Mouse (Mus musculus) megakaryocyte progenitor cell, adult 5-6 weeks (primary cell): Measurements from ENCODE around the gene F3. TPM values are rescaled to one million over a fixed set of nuclear protein-coding genes. Genes with fewer than 3 reads are reported as not detected.

Experiments
- ATAC-seq: replicated peaks from 2 replicates; pipeline ENCODE4 v1.8.0; 2016; ENCODE audit warnings: mild to moderate bottlenecking, moderate TSS enrichment, inconsistent platforms; ENCODE audit not compliant: poor library complexity
- total RNA-seq, 2 experiments: library from RNA; stranded (forward) in 1 of 2; stranded (reverse) in 1 of 2; fragments of 157-497, 149-512 nt in 1 of 2; fragments of 200-1000 nt in 1 of 2; gene quantifications; 2 replicates each; pipeline versions ENCODE4 v1.2.3 to v1.2.4; 2015 to 2017

F3 gene
- total RNA-seq, 2 experiments from 2014 or later: 0.15 to 2.5 TPM

DNA sequence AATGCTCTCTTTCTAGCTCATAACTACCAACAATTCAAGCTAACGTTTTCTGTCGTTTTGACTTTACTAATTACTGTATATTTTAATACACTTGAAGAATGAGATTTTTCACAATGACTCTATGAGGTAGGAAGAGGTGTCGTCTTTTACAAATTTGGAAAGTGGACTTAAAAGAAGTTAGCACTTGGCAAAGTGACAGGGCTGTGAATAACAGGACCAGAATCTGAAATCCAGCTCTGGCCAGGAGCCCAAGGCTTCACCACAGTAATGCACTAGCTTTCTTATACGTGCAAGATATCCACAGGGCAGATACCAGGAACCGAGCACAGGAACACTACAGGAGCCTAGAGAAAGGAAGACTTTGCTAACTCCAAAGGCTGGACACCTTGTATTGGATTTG, 17.2 kb upstream of the F3 start:
- no peak for ATAC-seq

DNA sequence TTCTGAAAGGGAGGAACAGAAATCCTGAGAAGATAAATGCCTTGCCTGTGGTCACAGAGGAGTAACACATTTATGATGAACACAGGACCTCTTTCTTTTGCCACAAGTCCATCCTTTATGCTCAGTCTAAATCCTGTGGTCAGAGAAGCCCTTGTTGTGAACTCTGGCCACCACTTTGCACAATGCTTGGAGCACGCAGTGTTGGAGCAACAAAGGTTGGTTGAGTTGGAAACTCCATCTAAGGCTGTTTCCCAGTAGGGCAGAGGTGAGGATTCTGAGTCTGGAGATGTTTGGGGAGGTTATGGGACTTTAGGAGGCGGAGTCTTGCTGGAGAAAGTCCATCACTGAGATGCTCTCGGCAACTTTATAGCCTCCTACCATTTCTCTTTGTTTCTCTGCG, 16.2 kb upstream of the F3 start:
- ATAC-seq: no peak

DNA sequence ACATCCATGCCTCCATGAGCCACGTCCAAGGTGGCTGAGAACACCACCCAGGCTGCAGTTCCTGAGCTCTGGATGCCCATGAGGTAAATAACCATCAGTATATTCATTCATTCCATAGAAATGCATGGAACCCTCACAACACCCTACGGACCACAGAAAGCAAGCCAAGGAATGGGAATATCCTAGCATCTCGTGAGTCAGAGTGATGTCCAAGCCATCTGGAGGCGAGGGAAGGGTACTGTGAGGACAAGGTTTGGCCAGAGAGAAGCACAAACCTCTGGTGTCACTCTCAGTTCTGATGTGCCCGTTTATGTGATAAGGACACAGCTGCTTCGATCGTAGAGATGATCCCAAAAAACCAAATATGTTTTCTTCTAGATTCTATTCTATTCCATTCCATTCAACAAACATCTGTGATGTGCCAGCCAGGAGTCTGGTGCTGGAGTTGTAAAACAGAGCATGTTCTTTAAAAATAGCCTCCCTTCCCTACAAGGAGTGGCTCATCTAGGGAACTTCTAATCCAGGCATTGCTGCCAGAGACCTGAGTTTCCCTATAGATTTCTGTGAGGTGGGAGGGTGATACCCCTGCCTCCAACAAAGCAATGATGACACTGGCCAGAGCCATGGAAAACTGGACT, 12.3 kb upstream of the F3 start:
- ATAC-seq: no peak

DNA sequence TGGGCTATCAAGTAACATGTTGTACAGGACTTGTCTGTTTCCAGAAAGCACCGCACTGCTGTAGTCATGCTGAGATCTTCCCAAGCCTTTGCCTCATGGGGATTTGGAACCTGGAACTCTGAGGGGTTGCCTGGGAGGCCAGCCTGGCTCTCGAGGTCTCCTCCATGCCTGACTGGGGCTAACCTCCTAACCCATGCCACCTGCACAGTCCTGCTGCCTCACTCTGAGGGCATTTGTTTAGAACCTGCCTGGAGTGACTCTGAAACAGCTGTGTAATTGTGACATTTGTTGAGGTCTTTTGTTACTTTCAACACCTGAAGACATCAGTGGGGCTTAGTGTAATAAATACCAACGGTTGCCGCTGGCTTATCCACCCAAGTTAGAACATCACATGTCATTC, 11.1 kb upstream of the F3 start:
- no peak for ATAC-seq

DNA sequence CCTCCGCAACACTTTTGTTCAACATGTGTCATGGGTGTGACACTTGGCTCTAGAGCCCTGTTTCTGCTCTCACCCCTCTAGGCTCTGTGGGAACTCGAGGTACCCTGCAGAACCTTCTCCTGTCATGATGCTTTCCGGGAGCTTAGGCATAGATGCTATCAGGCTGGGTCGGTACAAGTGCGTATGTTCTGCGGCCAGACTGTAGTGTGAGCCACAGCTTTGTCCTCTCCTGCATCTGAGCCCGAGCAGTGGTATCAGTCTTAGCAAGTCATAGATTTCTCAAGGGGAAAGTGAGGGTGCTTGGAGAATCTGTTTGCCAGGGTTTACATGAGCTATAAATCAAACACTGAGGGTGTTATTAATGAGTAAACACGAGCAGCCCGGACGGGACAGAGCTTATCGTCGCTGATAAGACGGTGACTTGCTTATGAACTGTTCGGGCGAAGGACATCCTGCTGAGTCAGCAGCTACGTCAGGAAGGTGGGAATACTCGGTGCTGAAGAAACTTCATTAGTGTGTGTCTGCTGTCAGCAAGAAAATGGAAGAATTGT, 10.1 kb upstream of the F3 start:
- peak; percentile 61 for ATAC-seq

DNA sequence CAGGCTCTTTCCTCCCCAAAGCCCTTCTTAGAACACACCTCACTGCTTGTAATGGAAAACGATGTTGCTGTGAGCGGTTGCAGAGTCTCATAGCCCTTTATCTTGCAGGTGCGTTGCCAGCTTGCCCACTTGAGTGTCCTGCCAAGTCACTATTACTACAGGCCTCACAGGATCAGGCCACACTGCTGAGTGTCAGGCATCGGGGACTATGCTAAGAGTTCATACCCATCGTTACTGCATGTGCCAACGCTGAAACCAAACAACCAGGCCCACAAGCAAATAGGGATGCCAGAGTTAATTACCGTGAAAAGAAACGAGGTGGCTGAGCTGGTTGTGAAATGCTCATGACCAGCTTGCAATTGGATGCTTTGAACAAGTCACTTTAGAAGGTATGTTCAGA, 9.5 kb upstream of the F3 start:
- 0 out of 2 replicates have a peak, but pooled peaks have one; percentile 10 for ATAC-seq

DNA sequence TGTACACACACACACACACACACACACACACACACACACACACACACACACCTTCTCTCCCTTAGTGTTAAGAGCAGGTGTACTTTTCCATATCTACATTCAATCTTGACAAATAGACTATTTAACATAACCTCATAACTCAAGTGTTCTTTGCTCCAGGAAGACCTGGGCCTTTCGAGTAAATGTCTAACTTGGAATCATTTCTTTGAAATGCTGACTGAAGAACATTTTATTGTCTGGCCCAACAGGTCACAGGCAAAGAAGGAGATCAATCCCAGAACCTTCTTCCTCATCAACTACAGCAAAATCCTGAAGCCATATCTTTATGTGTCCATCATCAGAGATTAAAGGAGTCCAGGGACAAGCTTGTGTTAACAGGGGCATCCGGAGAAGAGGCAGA, 8.9 kb upstream of the F3 start:
- ATAC-seq: no peak

DNA sequence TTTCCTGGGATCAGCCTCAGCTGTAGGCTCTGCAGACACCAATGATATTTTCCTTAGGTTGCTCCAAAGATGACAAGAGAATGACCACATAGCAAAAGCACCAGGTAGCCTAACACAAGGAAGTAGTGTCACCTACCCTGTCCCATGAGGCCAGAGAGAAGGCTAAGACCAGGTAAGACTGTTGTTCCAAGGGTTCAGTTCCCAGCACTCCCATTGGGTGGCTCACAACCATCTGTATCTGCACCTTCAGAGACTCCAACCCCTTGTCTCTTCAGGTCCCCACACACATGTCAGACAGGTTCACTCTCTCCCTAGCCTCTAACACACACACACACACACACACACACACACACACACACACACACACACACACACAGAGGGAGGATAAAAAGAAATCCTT, 8.0 kb upstream of the F3 start:
- ATAC-seq: no peak

DNA sequence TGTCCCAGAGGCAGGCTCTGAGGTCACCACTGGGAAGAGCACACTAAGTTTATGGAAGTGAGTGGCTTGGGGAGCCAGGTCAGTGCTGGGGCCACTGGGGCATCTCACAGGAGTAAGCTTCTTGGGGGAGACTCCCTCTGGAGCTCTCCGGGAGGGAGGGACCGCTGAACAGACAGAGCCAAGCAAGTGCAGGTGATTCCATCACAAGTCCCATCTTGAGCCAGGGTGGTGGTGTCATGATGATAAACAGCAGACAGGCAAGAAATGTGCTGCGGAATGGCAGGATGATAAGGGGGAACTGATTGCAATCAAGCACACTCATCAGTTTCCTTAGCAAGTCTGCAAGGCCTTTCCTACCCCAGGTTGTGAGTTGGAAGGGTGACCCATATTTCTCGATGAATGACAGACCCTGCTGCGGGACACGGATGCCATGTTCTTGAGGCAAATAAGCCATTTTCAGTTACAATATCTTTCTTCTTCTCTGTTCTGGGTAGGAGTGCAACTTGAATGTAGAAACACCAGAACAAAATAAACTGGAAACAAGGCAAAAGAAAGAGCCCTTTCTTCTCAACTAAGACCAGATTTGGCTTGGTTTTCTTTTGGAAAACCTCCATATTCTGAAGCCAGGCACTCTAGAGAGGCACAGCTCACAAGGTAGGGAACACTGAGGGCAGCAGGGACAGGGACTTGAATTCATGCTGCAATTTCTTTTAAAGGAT, 7.4 kb upstream of the F3 start:
- 0 out of 2 replicates have a peak, but pooled peaks have one; percentile 4 for ATAC-seq

DNA sequence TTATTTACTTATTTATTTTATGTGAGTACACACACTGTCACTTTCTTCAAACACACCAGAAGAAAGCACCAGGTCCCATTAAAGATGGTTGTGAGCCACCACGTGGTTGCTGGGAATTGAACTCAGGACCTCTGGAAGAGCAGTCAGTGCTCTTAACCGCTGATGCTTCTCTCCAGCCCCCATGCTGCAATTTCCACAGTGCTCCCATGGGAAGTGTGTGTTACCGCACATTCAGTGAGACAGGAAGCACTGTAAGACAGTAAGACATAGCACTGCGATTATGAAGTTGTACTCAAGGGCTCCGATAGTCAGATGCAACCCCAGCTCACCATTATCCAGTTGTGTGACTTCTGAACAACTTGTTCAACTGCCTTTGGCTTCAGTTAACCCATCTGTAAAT, 6.9 kb upstream of the F3 start:
- ATAC-seq: no peak

DNA sequence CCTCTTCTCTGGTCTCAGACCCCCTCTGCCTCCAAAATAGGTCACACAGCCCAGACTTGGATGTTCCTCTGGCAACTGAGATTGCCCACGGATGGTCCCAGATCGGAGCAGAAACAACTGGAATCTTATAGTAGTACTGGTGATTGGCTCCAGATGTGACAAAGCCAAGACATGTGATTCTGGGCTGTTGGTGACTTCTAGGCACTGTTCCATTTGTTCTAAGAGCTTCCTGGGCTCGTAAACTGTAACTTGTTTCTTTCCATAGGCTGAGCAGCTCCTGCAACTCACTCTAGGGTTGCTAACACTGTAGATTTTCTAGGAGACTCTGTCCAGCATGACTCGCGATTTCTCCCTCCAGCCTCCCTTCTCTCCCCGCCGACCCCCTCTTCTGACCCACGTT, 4.7 kb upstream of the F3 start:
- ATAC-seq: no peak

DNA sequence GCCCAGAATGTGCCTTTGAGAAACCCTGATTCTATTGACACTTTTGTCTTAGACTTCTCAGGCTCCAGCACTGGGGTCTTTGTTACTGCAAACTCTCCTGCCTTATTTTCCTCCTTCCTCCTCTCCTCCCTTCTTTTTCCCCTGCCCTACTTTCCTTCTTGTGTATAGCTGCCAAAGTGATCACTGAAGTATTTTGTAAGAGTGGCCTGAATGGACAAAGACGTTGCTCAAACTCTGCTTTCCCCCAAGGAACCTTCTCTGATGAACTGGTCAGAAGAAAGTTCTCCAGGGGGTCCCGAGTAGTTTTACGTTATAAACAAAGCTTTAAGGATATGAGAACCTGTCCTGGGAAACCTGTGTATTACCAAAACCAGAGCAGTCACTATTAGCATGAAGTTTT, 3.6 kb upstream of the F3 start:
- ATAC-seq: no peak

DNA sequence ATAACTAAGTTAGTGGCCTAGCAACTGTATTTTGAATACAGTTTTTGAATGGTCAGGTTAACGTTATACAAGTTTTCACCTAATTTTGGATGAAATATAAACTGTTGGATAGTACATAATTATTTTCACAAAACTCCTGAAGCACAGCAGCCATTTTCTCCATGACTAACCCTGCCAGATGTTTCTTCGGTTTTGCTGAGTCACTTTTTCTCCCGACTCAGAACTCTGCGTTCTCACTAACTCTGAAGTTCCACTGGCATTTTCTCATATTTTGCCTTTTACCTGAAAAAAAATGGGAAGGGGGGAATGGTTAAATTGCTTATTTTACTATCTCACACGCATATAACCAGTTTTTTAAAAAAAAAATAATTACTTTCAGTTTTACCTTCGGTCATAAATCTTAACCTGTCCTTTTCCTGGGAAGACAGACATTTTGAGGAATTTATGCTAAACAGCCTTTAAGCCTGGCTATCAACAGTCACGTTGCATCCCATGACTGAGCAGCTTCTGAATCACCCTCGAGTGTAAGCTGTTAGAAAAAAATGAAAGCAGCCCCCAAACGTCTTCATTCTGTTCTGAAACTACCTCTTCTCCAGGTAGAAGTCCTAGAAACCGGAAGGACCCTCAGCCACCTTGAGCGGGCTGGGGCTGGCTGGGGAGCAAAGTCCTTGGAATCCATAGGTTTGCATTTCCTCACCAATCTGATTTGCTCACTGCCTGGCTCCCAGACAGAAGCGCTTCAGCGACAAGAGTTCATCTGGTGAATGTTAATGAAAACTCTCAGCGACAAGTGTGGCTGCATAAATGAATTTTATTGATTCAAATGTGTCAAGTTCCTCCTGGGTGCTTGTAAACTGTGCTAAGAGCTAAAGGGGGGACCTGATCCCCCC, 2.3 kb upstream of the F3 start:
- ATAC-seq: no peak

DNA sequence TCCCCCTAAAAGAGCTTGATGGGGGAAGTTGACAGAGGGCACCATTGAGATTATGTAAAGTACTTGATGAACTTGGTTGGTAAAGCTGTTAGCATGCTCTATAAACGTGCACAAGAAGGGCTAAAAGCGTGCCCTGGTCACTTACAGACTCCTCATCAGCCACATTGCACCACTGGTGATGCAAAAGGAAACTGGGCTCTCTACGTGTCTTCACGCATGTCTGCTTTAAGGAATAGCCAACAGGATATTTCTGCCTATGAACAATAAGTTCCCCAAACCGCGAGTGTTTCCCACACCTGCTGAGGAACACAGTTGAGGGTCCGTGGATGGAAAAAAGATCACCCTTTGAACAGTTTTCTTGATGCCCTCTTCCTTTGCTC, 1.7 kb upstream of the F3 start:
- ATAC-seq: peak; percentile 51

DNA sequence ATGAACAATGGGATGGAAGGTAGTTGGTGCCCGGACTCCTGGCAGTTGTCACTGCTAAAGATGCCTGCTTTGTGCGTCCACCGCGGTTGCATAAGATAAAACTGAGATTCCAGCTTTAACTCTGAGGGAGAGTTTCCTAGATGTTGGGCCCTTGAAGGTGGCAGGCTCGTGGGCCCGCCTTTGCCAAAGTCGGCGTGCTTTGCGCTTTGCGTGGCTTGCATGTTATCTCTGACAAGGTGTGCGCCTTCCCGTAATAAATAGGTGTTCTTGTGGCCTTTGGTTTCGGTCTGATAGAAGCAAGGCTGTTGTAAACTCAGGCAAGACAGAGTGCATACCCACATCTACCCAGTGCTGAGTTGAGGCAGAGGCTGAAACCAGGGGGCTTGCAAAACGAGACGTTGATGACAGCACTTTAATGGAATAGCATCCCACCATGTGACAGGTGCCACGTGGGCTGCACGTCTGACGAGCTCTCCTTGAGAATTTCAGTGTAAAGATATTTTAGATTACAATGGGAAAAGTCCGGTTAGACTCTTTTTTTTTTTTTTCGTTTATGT, 709 bp downstream of the F3 start:
- ATAC-seq: no peak

DNA sequence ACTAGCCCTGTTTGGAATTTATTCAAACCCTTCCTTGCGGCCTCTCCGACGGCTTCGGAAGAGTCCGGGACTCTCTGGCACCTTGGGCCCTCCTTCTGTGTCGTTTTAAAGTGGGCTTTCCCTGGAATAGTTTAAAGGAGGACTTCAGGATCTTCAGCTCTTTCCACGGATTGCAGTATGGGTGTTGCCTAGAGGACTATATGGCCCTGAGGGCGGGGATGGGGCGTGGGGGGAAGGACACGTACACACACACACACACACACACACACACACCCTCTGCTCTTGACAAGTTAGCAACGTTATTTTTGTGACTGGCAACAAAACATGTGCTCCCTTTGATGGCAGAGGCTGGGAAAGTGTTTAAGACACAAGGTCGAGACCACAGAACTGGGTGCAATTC, 1.2 kb downstream of the F3 start:
- ATAC-seq: no peak

DNA sequence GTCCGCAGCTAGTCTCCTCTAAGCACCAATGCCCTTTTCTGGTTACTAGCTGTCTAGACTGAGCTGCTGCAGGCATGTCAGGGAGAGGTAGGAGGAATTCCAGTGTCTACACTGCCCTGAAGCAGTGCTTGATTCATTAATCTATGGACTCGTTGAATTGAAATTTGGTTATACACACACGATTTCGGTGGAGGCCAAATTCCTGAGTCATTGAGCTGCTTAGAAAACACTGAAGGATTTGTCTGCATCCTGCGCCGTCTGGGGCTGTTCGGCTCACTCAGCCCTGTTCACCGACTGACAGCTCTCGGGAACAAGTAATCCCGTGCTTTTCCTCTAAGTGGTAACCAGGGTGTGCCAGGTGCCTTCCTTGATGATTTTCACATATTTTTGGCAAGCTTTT, 2.3 kb downstream of the F3 start:
- no peak for ATAC-seq

DNA sequence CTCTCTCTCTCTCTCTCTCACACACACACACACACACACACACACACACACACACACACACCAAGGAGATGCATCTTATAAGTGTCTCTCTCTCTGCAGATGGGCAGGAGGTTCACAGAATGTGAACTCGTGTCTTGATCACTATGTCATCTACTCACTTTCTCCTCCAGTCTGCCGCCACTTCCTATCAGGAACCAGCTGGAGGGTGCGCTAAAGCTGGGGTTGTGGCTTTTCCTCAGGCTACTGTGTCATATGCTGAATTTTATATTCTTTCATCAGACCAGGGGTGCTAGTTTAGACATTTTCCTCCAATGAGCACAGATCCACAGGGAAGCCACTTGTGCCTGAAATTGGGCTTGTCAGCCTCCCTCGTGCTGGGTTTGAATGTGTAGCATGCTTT, 6.3 kb downstream of the F3 start:
- peak; percentile 48 for ATAC-seq

DNA sequence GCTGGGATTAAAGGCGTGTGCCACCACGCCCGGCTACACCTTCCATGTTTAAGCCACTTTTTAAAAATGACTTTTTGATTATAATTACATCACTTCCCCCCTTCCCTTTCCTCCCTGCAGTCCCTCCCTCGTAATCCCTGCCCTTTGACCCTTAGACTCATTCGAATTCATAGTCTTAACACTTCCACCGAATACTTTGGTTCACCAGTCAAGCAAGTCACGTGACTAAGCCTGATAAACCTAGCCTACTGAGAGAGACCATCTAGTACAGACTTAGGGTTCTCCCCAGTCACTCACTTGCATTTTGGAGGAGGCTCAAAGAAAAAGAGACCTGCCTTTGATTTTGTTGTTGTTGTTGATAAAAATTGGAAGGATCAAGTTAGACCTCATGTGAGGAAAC, 12.2 kb downstream of the F3 start:
- no peak for ATAC-seq

DNA sequence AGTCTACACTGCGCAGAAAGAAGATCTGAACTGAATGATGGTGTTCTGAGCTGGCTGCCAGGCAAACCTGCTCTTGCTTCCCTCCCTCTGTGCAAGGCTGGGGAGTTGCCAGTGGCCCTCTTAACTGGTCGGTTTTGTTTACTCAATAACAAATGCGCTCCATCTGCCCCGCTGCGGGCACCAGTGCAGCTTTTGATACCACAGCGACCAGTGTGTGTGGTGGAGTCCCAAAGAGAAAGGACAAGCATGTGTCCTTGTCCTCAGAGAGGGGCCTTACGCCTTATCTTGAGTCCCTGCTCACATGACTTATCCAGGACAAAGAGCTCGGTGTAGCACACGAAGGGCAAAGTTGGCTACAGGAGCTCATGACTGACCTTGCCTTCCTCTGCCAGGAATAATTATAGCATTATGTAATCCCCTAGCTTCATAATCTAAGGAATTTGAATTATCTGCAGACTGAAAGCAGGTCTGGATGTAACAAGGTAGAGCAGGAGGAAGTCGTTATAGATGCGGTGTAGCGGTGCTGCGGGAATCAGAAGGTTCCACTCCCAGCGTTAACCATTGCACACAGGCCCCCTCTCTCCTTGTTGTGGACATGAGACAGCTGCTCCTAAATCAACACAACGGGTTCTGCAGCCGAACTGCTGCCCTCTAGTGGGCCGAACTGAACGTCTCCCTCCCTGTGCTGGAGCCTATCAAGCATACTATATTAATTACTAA, 12.8 kb downstream of the F3 start:
- peak; percentile 82 for ATAC-seq

DNA sequence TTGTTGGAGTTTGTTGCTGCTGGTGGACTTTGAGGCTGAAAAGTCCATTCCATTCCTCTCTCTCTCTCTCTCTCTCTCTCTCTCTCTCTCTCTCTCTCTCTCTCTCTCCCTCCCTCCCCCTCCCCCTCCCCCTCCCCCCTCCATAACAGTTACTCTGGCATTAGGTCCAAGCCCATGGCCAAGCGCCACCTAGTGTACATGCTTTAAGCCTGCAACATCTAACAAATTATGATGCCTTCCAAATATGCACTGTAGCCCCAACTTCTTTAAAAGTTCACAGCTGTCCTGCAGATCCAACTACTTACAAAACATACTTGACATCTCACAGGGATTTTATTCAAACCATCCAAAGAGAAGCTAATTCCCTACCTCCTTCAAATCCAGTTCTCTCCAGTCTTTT, 14.1 kb downstream of the F3 start:
- peak; percentile 64 for ATAC-seq
